Mouse (Mus musculus) heart, adult 8-10 months (tissue): ENCODE measurements at regions not wholly inside any gene's neighbourhood (a gene's known extent, or its start where the extent isn't known, plus 50 kb on each side); places are given as distances from the start of the nearest gene placed in this dataset.
A peak's percentile ranks its signal among the peaks of the same experiment; 100 is the strongest.

Experiments
- DNase-seq: peaks from one replicate; pipeline ENCODE4 v3.0.0; 2022; ENCODE audit warnings: low spot score

DNA sequence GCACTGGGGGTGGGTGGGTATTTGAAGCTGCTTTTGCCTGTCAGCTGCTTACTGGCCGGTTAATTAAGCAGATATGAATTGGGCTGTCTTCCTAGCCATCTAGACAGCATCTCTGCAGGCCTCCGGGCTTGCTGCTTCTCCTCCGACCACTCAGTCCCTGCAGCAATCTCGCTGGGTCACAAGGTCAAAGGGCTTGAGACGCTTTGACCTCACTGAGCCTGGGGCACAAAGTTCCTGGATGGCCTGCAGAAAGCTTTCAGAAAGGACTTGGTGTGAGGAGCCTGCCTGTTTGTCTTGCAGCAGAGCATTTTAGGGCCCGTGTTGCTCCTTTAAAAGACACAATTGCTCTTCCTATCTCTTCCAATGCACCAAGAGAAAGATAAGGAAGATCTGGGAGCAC is 83.7 kb upstream of the Ppp2r5a start:
- DNase-seq: no peak

GRCm38 (mm10) chr1:191484726-191485425 is 81.8 kb upstream of the Ppp2r5a start:
- DNase-seq: no peak

DNA sequence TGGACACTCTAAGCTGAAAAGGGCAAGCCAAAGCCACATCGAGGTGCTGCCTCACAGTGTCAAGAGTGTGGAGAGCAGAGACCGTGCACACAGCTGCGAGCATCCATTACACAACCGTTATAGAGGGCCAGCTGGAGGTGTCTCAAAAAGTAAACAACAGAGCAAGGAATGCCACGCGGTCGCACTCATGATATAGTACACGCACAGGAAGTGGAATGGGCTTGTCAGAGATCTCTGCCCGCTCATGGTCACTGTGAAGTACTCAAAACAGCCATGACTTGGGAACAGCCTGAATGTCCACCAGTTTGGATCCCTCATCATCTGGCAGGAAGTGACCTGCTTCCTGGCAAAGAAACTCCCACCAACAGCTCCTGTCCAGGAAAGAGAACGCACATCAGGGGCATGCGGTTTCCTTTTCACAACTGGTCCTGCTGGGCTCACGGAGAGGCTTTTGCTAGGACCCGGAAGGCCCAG is 76.9 kb upstream of the Ppp2r5a start:
- DNase-seq: peak; percentile 86

DNA sequence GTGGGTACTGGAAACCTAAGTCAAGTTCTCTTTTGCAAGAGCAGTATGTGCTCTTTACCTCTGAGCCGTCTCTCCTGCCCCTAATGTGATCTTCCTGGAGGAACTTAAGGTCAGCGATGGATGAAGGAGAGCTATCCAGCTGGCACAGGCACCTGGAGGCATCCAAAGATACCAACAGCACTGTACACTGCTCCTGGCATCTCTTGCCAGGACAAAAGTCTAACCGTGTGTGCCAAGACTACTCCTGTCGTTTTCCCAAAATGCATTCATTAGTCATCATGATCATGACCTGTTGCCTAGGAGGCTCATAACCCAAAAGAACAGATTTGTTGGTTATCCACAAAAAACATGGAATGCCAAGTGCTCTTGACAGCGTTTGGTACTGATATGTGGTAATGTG is 69.5 kb upstream of the Ppp2r5a start:
- no peak for DNase-seq

GRCm38 (mm10) chr1:191471489-191471888 is 68.4 kb upstream of the Ppp2r5a start:
- DNase-seq: no peak

GRCm38 (mm10) chr1:191470190-191470985 is 67.3 kb upstream of the Ppp2r5a start:
- DNase-seq: peak; percentile 87

DNA sequence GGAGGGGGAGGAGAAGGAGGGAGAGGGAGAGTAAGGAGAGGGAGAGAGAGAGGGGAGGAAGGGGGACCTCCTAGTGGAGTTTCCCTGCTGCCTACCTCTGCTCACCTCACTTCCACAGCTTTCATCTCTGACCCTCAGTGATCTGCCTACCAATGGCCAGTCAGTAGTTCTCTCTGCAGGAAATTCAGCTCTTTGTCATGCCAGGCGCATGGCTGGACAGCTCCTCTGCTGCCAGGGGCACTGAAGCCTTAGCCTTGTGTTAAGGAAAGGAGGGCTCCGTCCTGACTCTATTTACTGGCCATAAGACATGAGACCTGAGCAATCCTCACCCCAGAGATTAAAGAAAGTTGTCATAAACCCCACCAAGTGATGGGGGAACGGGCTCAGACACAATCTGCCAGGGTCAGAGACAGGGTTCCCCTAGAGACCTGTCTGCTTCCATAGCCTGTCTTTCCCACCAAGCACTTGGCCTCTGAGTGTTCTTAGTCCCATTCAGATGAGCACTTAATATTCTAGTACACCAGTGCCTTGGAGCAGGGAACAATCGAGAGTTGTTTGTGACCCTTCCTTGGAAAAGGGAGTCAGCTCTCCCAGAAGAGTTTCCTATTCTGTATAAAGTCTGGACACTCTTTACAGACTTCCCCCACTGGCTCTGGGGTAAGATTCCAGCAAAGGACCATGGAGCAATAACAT is 65.9 kb upstream of the Ppp2r5a start:
- DNase-seq: no peak

- DNase-seq: no peak
These were observed 63.2 kb upstream of the Ppp2r5a start for GRCm38 (mm10) chr1:191466261-191466660.

DNA sequence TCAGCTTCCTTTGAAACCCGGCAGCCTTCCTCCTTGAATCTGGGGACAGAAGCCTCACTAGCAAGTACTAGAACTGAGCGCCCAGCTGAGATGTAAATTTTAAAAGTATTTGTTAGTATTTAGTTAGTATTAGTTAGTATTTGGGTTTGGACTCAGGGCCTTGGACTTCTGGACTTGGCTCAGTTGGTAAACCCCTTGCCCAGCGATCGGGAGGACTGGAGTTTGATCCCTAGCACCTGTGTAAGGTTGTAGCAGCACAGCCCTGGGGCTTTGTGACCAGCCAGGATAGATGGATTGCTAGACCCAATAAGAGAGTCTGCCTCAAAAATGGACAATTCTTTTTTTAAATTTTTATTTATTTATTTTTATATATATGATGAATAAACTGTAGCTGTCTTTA is 62.7 kb upstream of the Ppp2r5a start:
- no peak for DNase-seq

GRCm38 (mm10) chr1:191465170-191465569 is 62.1 kb upstream of the Ppp2r5a start:
- DNase-seq: no peak

GRCm38 (mm10) chr1:191461811-191462491 is 58.9 kb upstream of the Ppp2r5a start:
- peak; percentile 73 for DNase-seq

GRCm38 (mm10) chr1:191459066-191459465 is 56.0 kb upstream of the Ppp2r5a start:
- DNase-seq: no peak

DNA sequence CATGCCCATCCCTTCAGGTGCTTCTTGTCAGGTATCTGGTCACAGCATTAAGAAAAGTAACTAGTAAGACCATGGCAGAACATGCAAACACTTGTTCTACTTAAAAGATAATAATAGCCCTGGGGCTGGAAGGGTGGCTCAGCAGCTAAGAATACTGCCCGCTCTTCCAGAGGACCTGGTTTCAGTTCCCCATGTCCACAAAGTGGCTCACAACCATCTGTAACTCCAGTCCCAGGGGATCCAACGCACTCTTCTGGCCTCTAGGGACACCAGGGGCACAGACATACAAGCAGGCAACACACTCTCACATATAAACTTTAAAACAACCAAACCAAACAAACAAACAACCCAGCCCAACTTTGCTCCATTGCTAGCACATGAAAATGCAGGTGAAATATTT is 55.2 kb upstream of the Ppp2r5a start:
- DNase-seq: no peak

DNA sequence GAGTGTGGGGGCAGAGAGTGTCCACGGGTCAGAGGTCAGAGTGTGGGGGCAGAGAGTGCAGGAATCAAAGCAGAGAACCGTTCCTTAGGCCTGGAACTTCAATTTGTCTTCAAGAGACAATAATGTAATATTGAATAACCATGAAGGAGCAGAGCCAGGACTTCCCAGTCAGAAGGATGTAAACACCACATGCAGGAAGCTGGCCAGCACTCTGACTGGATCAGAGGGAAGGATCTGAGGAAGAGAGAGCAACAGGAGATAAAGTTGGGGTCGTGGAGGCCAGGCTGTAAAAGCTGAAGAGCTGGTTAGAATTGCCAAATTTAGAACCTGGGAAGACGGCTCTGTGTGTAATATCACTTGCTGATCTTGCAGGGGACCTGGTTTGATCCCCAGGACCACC is 54.0 kb upstream of the Ppp2r5a start:
- DNase-seq: peak; percentile 44

GRCm38 (mm10) chr1:191454604-191455003 is 51.5 kb upstream of the Ppp2r5a start:
- no peak for DNase-seq

DNA sequence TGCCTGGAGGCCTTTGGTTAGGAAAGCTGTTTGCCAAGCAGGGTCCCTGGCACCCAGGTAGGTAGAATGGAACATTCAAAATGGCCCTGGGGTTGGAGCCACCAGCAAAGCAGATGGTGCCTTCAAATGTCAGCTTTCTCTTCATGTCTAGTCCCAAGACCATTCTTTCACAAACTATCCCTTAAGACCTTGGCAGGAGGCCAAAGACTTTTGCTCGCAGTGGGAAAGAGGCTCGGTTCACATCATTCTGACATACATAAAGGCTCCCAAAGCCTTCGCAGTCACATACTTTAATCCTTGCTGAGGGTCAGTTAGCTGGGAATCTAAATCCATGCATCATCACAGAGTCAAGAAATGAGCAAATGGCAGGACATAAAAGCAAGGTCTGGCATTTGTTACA is 50.5 kb upstream of the Ppp2r5a start:
- no peak for DNase-seq
